Comparison of ENCODE assay signal across 18 mouse cellular contexts in genomic region chr12:100515493-100515892, GRCm38 (mm10).
"Had no signal": no experiment of that assay in that cellular context is flagged by ENCODE, and none has a peak within 500 bp of the region (broad histone marks: within the 10 kb centered on the region; RNA-seq: fewer than 3 reads in every experiment).

No protein-coding gene starts in this region.

- H3K36me3 ChIP-seq: midbrain, embryonic 12.5 days; neural tube, embryonic 15.5 days had no signal

- ATAC-seq: midbrain, embryonic 16.5 days had no signal

- H3K27ac ChIP-seq: midbrain, embryonic 10.5 days; midbrain, embryonic 12.5 days; neural tube, embryonic 13.5 days; neural tube, embryonic 15.5 days had no signal

- H3K9me3 ChIP-seq: midbrain, embryonic 10.5 days; midbrain, embryonic 12.5 days; neural tube, embryonic 13.5 days; neural tube, embryonic 15.5 days had no signal

- H3K27me3 ChIP-seq: midbrain, embryonic 12.5 days; neural tube, embryonic 13.5 days; neural tube, embryonic 15.5 days had no signal

- H3K4me3 ChIP-seq: midbrain, embryonic 10.5 days; midbrain, embryonic 12.5 days; myocyte; neural tube, embryonic 13.5 days; neural tube, embryonic 15.5 days had no signal

- H3K4me2 ChIP-seq: lung, embryonic 14.5 days; midbrain, embryonic 12.5 days; neural tube, embryonic 13.5 days; neural tube, embryonic 15.5 days had no signal

- DNase-seq: lung, embryonic 14.5 days; lung, postnatal 10 days; lung, postnatal 4 days; midbrain, embryonic 14.5 days; retina, postnatal 1 day; right cerebral cortex, adult 18-20 months; right cerebral cortex, postnatal 25 days; right cerebral cortex, postnatal 4 days; spleen, adult 18-20 months; thymus, adult 18-20 months; thymus, postnatal 14 days; thymus, postnatal 36 days had no signal

- H3K9ac ChIP-seq: lung, embryonic 14.5 days; midbrain, embryonic 12.5 days; neural tube, embryonic 13.5 days; neural tube, embryonic 15.5 days had no signal
